Mouse (Mus musculus) megakaryocyte progenitor cell, adult 5-6 weeks (primary cell): ENCODE results near the gene Abhd12. TPM values are rescaled to one million over a fixed set of nuclear protein-coding genes. Genes with fewer than 3 reads are reported as not detected.

ENCODE experiments used
- ATAC-seq: replicated peaks from 2 replicates; pipeline ENCODE4 v1.8.0; 2016; ENCODE audit warnings: mild to moderate bottlenecking, moderate TSS enrichment, inconsistent platforms; ENCODE audit not compliant: poor library complexity
- total RNA-seq, 2 experiments: library from RNA; stranded (forward) in 1 of 2; stranded (reverse) in 1 of 2; fragments of 157-497, 149-512 nt in 1 of 2; fragments of 200-1000 nt in 1 of 2; gene quantifications; 2 replicates each; pipeline versions ENCODE4 v1.2.3 to v1.2.4; 2015 to 2017

The Abhd12 gene
- total RNA-seq, 2 experiments from 2014 or later, result 30.5 to 56.0 TPM

DNA sequence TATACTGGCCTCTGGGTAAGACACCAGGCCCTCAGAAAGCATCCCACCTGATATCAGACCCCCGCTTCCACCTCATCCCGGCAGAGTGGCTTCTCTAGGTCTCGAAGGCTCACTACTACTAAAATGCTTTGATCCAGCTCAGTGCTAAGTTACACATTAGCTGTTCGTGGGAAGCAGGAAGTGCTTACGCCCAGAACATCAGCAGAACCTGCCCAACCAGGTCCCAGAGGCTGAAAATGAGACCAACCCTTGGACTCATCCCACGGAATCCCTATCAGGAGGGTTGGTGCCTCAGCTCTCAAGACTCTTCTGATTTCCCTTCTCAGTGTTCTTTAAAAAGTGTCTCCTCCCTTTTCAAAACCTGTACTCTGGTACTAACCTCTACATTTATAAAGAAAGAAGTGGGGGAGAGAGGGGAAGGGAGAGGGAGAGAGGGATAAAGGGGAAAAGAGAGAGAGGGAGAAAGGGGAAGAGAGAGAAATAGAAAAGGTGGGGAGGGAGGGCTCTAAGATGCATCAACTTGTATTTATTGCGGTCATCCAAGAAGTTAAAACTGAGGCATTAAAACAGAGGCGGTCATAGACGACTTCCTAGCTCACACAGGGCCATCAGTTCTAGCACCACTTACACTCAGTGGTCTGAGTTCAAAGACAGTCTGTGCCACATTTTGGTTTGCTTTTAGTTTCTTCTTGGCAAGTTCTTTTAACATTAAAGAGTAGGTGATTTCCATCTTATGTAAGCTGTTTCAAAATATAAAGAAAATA lies 45.6 kb downstream of the Abhd12 start:
- no peak for ATAC-seq

DNA sequence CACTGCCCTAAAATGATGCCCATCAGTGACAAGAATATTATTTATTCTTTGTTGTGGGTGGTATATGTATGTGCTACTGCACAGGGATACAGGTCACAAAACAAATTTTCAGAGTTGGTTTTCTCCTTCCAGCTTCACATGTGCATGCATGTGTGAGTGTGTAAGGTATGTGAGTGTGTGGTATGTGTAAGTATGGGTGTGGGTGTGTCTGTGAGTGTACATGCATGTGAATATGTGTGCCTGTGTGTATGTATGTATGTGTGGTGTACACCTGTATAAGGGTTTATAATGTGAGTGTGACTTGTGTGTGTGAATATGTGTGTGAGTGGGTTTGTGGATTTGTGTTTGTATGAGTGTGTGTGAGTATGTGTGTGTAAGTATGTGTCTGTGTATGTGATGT lies 49.4 kb downstream of the Abhd12 start:
- ATAC-seq, result no peak

DNA sequence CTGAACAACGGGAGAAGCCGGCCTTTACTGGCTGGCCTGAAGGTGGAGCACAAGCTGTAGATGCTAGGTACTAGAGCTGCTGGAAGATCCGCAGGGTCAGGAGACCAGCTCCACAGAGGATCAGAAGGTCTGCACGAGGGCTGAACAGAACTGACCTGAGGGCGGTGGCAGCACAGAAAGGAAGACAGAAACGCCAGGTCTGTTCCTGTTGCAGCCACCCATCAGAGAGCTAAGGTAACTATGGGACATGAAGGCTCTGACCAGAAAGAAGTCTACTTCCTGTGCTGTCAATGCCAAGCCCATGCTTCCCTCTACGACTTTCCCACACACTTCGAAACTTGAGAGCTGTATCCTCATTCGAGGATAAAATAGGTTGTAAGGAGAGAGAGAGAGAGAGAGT lies 53.3 kb downstream of the Abhd12 start:
- peak; percentile 27 for ATAC-seq

DNA sequence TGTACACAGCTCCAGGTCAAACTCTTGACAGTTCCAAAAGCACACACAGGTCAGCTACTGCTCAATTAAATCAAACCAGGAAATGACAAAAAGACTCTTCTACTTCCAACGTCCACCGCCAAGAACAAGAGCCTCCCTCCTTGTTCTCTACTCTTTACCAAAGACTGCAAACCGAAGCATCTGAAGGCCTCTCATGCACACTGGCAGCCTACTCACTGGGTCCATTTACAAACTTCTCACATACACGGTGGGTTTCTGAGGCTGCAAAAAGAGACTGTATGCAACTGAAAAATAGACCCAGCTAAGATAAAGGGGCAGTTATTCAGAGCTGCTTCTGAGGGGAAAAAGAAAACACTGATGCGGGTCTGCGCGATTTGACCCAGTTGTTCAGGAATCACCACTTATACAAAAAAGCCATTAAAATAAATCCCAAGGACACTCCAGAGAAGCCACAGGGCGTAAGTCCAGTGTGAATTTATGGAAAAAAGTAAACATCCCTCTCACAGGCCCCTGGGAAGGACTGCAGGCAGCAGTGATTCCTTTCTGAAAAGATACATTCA lies 57.0 kb downstream of the Abhd12 start:
- no peak for ATAC-seq

DNA sequence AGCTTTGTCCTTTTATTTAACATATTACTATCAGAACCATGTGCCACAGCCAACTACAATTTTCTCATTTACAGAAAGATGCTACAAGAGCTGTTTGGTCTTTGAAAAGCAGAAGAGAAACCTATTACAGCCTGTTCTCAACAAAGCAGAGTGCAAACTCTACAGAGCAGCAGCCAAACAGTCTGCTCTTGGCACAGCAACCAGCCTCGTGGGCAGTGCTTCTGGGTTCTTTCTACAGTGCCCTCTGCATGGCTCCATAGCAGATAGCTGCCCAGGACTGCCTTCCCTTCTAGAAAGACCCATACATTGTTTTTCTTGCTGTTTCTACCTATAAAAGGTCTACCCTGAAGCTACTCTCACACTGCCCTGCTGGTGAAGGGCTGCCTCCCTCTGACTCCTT lies 59.7 kb downstream of the Abhd12 start:
- ATAC-seq, result peak; percentile 45

DNA sequence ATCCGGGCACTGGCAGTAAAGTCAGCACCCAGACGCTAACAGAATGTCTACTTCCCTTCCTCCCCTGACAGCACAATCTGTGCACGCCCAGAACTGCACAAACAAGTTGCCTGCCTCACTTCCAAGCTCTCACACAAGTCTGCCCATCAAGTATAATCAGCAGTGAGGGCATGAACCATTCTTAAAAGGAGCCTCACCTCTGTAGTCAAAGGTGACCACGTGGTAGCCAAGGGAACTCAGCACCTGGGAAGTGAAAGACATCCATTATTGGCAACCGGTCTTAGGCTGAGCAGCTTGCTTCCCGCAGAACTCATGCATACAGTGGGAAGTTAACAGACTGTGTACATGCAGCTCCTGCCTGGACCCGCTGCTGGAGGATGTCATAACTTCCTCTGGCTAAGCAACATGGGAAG lies 62.5 kb downstream of the Abhd12 start:
- ATAC-seq, result no peak

DNA sequence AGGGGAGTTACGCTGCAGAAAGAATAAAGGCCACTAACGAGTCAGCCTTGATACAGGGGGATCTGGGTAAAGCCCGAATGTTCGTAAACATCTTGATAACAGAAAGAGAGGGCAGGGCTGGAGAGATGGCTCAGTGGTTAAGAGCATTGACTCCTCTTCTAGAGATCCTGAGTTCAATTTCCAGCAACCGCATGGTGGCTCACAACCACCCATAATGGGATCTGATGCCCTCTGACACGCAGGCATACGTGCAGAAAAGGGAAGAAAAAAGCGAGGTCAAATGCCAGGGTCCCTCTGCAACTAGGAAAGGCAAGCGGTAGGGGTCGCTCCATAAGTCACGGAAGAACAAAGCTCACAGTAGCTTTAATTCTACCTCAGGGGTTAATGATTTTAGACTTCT lies 63.4 kb downstream of the Abhd12 start:
- ATAC-seq, result no peak

DNA sequence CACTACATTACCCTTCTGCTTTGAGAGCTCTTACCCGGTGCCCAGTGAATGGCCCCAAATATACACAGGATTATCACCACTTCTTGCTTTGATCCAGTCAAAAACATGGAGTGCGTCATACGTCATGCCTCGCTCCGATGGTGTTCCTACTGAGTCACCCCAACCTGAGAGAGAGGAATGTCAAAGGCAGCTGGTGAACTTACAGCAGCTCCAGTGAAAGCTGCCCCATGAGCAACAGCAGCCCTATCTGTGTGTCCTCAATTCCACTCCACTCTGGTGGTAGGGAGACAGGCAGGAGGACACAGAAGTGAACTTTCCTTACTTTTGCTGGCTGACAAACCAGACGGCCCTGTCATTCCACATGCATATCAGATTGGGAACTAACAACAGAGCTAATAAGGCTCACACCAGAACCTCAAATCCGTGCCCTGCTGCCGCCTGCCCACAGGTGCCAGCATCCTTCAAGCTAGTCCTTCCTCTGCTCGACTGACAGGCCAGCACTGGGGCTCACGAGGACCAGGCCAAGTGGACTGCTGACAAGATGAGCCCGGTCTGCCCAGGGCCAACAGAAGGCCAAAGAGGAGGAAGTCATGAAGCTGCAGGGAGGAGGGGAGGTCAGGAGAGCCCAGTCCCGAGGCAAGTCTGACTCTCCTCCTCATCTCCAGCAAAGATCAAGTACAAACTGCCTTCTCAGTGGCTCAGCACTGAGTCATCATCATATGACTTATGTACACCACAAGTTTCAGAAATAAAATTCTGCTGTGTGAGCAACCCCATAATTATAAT lies 64.7 kb downstream of the Abhd12 start:
- no peak for ATAC-seq

DNA sequence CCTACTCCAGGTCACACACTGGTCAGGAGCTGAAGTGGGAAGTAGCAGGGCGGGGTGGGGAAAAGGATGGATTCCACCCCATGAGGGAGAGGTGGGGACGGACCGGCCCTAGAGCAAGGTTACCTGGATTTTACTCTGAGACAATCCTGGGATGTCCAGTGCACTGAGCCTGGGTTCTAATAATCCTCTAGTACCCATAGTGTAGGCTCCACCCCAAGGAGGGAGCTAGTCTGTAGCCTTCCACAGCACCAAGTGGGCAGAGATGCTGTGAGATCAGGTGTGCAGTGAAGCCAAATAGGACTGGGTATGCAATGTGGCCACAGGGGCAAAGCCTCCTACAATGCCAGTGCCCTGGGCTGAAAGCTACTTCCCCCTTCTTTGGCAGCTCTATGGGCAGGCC lies 66.8 kb downstream of the Abhd12 start:
- 0 out of 2 replicates have a peak, but pooled peaks have one; percentile 9 for ATAC-seq

DNA sequence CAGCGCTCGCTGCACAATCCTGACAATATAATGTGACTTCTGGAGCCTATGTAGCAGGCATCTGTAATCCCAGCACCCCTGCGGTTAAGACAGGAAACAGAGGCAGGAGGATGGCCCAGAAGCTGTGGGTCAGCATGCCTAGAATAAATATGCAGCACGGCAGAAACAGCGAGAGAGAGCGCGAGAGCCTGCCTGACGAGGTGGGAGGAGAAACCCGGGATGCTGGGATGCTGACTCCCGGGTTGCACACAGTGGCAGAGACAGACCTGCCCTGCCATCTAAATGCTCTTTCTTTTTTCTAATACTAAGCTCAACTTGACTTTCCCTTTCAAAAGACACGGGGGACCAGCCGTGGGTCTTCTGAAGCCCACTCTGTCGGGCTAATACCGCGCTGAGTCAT lies 67.6 kb downstream of the Abhd12 start:
- ATAC-seq, result no peak

DNA sequence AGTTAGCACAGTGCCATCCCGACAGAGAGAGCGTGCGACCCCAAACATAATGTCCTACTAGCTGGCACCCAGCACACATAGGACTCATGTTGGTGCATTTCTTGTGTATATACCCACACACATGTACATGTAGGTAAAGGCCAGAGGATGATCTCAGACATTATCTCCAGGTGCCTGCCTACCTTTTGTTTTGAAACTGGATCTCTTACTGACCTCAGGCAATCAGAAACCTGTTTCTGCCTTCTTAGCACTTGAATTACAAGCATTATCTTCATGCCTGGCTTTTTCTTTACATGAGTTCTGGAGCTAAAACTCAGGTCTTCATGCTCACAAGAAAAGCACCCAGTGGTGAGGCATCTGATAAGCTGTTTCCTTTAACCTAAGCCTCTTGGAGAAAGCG lies 68.6 kb downstream of the Abhd12 start:
- ATAC-seq, result no peak

DNA sequence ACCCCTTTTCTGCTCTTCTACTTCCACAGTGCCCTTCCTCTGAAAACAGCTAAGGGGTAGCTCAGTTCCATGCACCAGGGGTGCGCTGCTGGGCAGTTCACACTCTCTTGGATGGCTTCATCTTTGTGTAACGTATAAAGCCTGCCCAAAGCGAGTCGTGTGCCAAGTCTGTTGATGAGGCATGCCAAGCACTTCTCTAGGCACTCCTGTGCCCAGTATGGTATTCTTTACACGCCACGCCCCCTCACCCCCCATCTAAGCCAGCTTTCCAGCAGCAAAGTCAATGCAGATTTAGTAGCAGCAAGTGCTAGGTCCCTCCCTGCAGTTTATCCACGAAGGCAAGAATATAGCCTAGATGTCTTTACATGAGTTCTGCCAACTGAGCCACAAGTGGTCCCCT lies 69.9 kb downstream of the Abhd12 start:
- no peak for ATAC-seq

DNA sequence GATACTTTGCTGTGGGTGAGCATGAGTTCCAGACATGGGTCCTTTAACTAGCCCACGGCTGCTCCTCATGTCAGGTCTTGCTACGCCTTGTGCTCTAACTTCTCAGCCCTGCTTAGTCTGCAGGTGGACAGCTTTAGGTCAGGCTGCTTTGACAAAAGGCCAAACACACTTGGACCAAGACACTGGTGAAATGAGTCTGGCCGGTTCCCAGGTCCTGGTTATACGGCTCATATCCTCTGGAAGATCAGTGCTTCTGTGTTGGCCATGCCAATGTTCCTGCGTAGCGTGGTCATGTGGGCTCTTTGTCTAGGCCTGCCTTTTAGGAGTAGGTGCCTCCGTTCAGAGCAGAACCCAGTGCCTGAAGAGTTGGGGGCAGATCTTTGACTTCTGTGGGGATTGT lies 72.5 kb downstream of the Abhd12 start:
- no peak for ATAC-seq

DNA sequence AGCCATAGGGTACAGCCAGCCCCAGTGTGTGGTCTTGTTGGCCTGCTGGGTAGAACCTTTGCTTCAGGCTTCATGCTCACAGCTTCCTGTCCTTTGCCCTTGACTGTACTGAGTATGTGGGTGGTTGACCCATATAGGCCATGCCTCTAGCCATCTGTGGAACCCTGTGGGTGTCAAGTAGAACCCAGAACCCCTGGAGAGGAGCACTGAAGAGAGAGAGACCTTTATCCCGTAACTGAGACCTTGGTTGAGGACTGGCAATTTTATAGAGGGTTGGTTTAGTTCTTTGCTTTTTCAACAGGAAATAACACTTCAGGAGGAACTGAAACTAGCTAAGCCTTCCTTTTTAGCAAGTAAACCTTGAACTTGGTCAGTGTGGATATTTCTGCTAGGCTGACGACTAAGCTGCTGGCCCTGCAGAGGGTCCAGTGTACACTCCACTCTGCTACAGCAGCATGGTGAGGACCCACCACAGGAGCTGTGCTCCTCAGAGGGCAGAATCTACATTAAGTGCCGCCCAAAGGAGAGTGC lies 73.6 kb downstream of the Abhd12 start:
- peak; percentile 56 for ATAC-seq

DNA sequence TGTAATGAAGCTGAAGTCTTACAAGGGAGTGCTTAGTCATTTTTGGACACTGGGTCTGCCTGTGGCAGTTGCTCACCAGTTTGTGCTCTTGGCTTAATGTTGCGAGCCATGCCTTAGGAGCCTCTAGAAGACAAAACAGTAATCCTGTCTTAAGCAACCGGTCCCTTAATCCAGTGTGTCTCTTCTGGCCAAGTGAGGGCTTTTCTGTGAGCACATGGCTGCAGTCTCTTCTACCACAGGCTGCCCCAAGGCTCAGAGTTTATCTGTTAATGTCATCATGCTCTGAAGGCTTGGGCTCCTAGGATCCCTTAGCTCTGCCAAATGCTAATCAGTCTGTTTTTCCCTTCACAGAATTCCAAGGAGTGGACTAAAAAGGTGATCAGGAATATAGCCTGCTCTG lies 74.5 kb downstream of the Abhd12 start:
- ATAC-seq, result no peak

DNA sequence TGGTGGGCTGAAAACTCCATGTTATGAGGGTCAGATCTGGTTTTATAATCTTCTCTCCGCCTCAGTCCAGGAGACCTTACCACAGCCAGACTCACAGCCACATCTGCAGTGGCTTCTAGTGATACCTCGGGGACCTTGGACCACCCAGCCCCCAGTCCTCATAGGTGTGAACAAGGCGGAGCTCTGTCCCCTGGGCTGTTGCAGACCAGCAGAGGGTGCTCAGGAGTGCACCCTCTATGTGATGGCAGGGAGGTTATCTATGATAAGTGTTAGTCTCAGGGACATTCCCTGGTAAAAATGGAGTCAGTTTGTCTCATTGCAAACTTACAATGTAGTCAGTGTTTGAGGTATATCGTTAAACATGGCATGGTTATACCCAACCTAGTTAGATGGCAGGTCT lies 75.9 kb downstream of the Abhd12 start:
- ATAC-seq, result no peak

DNA sequence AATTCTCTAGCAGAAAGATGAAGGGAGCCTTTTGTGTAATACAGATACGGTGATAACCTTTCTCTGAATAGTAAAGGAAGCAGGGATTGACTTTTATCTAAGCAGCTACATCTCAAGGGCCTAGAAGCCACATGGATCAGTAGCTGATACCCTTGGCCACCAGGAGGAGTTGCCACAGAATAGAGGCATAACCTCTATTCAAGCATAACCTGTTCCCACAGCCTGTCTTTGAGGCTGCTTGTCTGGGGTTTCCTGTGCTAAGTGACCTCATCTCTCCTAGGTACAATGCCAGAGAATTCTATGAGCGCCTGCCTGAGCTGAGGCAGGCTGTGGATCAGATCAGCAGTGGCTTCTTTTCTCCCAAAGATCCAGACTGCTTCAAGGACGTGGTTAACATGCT lies 76.4 kb downstream of the Abhd12 start:
- peak; percentile 18; the same call in 1 of the 2 replicates for ATAC-seq

DNA sequence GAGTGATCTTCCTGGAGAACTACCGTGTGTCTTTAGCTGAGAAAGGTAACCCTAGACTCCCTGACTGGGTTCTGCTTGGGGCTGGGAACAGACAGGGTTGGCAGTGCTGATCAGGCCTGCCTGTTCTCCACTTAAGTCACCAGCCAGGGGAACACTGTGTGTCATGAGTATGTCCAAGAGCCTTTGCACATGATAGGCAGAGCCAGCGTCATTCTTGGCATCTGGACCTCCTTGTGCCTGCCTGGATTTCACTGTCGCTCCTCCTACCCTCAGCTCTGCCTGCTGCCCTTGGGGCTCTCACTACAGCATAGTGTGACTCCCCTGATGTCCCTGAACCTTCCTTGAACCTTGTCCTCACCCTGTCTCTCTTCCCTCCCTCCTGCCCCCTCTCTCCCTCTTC lies 78.1 kb downstream of the Abhd12 start:
- ATAC-seq, result no peak

DNA sequence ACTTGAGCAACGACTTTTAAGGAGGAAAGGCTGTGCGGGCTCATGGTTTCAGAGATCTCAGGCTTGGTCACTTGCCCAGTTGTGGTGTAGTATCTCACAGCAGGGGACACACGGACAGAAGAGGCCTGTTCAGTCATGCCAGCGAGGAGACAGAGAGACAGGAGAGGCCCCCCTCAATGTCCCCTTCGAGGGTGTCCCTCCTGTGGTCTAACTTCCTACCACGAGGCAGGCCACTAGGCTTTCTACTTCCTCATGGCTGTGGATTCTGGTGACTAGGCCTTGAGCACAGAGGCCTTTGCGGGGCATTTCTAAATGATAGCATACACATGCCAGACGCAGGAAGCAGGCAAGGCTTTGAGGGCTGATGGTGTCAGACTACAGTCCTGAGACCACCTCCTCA lies 81.6 kb downstream of the Abhd12 start:
- peak; percentile 68 for ATAC-seq

DNA sequence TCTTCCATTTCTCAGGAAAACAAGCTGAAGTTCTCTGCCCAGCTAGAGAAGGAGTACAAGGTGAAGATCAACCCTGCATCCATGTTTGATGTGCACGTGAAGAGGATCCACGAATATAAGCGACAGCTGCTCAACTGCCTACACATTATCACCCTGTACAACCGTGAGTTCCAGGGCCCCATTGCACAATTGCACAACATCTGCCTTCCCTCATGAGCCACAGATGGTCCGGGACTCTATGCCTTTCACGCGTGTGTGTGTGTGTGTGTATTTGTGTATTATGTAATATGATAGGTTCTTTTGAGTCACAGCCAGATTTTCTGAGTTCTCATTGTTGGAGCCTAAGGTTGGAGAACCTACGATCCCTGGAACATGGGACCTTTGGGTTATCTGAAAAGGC lies 83.8 kb downstream of the Abhd12 start:
- peak; percentile 63 for ATAC-seq

DNA sequence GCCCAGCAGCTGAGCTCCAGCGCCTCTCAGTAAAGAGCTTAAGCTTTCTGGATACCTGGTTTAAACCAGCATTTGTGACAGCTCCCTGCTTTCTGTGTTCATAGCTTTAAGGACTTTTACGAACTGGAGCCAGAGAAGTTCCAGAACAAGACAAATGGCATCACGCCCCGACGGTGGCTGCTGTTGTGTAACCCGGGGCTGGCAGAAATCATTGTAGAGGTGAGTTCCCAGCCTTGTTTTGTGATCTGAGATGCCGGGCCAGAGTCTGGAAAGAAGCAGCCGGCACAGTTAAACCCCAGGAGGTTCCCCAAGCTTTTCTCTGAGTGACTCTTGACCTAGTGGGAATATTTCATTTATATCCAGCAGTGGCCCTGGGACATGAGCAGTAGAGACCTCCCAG lies 85.8 kb downstream of the Abhd12 start:
- ATAC-seq, result no peak
